Mouse (Mus musculus) Muller cell, postnatal 12 days (primary cell): ENCODE measurements around the gene Prcc.

Experiments used
- DNase-seq: peaks from one replicate; pipeline ENCODE4 v3.0.0-alpha.2; 2015; ENCODE audit errors: inconsistent ontology term

The Prcc gene

DNA sequence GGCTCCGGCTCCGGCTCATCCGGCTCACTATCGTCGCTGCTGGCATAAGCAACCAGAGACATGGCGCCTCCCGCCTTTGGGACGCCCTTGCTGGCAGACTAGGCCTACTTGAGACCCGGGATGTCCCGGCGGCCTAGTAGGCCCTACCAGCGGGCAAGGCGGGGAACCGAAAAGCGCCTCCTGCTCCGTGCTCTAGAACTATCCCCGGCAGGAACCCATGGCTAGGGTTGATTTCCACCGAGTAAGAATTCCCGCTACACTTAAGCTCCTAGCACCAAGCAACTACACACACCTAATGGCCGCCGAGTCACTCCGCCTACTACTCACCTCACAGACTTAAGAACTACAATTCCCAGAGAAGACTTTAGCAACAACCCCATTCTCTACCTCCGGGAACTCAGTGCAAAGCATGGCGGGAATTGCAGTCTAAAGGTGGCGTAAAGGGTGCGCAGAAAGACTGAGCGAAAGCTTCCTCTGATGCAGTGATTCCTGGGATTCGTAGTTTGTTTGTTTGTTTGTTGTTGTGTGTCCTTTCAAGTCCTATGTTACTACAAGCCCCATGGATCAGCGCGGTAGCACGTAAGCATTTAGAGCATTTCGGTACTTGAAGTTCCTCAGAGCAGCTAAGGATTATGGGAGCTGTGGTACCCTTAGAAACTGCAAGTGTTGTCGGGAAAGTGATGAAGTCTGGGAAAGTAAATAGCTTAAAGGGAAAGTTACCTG is at the start of gene Prcc:
Gene Prcc, minus strand, starts transcription at position 328 of the 723 bp plus-strand sequence.
- peak; percentile 99 for DNase-seq

GRCm38 (mm10) chr3:87935201-87935600 is 49.8 kb upstream of the Prcc start:
- no peak for DNase-seq

DNA sequence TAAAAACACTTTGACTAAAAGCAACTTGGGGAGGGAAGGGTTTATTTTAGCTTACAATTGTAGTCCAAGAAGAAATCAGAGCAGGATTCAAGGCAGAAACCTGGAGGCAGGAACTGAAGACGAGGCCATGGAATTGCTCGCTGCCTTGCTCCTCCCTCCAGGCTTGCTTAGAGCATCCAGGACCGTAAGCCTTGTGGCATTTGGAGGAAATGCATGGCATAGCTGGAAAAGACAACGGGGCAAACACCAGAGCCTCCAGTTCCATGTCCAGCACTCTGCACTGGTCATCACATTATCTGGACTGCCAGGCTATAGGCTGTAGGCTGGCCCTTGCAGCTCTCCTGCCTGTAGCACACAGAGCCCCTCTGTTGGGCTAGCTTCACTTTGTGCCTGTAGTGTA is 49.1 kb upstream of the Prcc start:
- DNase-seq: no peak

DNA sequence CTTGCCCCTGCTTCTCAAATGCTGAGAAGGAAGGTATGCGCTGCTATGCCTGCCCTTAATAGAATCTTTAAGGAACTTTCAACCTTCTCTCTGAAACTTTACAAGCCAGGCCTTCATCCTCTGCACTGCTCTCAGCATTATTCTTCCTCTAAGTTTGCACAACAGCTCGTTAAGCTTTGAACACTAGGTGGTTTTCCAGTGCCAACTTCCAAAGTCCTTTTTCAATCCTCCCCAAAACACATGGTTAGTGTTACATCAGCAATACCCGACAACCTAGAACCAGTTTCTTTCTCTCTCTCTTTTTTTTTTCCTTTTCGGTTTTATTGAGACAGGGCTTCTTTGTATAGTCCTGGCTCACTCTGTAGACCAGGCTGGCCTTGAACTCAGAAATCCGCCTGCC is 48.6 kb upstream of the Prcc start:
- no peak for DNase-seq

- peak; percentile 96 for DNase-seq
Observed at GRCm38 (mm10) chr3:87930078-87930795, 44.8 kb upstream of the Prcc start, which contains the start of the genes Isg20l2 and Rrnad1. Gene Isg20l2, plus strand, starts transcription at chr3:87930314. Gene Rrnad1, minus strand, starts transcription at chr3:87930717.

DNA sequence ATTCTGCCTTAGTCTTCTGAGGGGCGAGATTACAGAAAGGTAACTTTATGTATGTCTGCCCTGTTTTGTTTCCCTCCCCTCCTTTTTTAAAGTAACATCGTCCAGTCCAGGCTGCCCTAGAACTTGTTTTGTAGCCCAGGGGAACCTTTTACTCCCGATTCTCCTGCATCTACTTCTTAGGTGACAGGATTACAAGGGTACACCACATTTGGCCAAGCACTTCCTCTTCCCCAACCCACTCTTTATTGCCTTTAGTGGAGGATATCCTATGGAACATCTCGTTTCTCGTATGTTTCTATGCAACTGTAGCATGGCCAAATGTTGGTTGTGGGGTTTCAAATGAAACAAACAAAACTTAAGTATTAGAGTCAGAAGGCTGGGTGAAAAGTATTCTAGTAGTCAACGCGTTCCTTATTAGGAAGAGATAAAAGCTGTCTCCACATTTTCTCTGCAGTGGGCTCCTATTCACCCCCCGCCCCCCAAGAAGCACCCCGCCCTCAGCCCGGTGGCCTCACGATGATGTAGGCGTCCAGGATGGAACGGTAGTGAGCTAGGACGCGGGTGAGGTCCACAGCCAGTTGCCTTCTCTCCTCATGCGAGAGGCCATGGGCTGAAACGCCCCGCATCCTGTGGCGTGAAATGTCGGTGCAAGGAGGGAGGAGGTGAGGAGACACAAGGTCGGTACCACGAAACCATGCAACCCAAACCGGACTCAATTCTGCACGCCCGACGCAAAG is 44.1 kb upstream of the Prcc start:
- DNase-seq: no peak

DNA sequence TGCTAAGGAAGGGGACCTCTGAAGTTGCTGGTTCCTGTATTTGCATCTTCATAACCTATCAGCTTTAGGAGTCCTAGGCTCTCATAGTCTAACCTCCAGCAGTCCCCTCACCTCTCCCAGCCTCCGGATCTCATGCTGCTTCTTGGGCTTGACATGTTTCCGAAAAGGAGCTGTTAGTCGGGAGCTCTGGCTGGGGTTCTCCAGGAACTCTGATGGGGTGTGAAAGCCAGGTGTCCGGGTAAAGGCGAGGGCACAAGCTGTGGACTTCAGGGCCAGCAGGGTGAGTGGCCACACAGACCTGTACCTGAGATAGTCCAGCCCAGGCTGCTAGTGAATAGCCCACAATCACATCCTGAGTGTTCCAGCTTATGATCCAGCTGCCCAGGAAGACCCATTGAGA is 42.0 kb upstream of the Prcc start:
- no peak for DNase-seq

DNA sequence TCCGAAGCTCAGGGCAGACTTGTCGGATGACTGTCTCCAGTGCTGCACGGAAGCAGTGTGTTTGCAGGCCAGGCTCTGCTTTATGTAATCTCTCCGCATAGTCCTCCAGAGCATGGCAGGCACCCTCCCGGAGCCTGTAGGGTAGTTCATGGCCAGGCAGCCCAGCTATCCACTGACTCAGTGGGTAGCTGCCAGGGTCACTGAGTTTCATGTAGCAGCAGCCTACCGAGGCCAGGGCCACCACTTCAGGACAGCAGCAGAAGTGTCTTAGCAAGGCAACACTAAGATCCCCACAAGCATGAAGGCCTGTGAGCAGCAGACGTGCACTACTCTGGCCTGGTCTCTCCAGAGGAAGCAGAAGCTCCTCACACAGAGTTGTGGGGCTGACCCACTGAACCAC is 39.6 kb upstream of the Prcc start:
- no peak for DNase-seq

GRCm38 (mm10) chr3:87920270-87920943 is 35.0 kb upstream of the Prcc start:
- DNase-seq: no peak

DNA sequence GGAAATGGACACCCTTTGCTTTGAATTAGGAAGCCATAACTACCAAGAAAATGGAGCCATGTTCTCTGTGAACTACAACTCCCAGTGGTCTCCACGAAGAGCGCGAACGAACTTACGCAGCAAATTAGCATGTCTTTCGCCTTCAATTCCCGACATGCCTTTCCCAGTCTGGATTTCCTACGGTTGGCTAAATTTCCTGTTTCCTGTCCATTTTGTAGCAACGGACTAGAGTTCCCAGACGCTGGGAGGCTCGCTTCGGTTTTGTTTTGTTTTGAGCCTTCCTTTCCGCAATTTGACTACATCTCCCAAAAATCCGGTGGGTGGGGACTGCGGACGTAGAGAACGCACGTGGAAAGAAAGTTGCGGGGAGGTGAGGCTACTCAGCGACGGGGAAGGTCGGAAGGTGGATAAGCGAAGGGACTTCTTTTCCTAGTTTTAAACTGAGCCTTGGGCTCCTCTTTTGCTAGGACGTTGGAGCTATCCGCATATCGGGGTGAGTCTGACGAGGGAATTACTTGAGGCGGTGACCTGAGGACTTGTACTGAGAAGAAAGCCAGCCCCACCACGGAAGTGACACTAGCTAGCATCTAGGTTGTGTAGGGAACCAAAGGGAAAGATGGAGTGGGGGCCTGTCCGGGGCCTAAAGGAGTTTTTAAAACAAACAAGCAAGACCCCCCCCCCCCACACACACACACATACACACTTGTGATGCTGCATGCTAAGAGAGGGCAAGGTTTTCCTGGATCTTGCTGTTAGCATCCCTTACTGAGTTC is 34.1 kb upstream of the Prcc start, which contains the start of gene Mrpl24:
Gene Mrpl24, plus strand, starts transcription at position 171 of the 773 bp plus-strand sequence.
- peak; percentile 91 for DNase-seq

GRCm38 (mm10) chr3:87918551-87918950 is 33.1 kb upstream of the Prcc start:
- no peak for DNase-seq

- DNase-seq: no peak
Observed at GRCm38 (mm10) chr3:87916990-87917389, 31.6 kb upstream of the Prcc start.

DNA sequence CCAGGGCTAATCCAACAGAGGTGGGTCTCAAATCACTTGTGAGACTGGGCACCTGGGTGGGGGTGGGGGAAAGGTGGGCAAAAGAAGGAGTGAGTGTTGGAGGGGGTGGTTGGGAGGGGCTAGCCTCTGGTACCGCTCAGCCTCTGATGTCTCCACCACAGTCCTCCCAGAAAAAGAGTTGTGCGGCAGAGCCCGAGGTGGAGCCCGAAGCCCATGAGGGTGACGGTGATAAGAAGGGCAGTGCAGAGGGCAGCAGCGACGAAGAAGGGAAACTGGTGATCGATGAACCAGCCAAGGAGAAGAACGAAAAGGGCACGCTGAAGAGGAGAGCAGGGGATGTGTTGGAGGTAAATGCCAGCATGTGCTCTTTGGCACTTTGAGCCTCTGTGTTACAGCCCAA is 28.5 kb upstream of the Prcc start:
- no peak for DNase-seq

DNA sequence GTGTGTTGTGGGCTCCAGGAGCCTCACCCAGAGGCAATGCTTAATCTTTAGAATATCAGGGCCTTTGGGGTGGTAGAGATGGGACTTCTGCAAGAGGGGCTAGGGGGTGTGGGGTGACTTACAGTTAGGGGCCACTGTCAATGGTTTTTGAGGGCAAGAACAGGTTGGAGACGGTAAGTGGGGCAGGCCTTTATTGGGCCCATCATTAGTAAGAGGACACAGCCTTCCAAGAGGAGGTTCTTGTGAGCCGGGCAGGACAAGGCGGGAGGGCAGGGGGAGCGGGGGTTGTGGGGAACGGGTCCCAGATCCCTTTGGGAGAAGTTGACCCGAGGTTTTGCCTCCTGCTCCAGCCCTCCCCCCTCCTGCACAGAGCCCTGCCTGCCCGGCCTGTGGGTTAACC is 28.1 kb upstream of the Prcc start:
- DNase-seq: no peak

DNA sequence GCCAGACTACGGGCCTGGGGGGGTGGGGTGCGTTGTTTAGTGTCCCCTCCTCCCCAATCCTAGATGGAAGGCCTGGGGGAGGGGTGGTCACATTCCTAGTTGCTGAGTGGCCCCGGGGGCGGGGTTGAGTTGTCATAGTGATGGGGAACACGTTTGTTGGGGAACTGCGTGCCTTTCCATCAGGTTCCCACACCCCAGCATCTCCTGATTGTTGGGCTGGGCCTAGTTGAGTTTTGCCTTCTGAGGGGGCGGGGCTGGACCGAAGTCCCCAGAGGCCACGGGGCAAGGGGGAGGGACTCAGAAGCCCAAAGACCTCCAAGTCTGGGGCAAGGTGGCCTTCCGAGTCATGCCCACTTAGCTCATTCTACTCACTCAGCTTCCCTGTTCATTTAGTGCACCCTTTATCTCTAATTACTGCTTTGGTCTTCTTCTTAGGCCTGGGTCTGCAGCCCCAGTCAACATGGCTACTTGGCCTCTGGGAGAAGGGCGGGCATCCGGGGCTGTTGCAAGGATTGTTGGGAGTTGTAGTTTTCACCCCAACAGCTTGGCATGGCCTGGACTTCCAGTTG is 25.2 kb upstream of the Prcc start:
- DNase-seq: peak; percentile 100

- peak; percentile 69 for DNase-seq
Observed at GRCm38 (mm10) chr3:87909874-87910273, 24.5 kb upstream of the Prcc start.

DNA sequence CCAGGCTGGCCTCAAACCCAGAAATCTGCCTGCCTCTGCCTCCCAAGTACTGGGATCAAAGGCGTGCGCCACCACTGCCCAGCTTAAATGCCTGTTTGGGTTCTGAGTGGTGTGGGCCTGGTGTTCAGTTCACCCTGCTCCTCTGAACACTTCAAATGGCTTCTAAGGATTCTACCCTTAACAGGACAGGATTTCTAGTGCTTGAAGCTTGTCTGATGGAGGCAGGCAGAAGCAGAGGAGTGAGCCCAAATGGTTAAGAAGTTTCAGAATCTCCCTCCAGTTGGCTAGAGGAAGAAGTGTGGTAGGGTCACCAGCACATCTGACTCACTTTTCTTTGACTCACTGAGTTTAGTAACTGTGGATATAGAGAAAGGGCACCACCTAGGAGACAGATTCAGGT is 24.0 kb upstream of the Prcc start:
- DNase-seq: no peak

DNA sequence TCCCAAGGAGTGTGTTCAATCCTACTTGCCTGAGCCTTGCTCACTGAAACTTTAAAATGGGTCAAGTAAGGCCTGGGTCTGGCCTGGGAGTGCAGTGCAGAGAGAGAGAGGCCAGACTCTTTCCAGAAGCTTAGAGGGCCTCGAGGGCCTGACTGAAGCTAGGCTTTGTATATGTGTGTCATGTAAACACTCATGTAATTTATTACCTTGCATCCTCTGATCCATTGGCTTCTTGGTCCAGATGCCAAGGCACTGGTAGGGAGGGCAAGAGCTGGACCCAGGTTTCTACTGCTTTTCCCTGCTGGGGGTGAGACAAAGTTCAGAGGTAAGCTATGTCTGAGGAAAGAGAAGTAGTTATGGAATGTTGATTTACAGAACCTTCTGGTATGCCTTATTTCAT is 22.5 kb upstream of the Prcc start:
- DNase-seq: no peak

GRCm38 (mm10) chr3:87906981-87907857 is 21.8 kb upstream of the Prcc start:
- DNase-seq: peak; percentile 60

DNA sequence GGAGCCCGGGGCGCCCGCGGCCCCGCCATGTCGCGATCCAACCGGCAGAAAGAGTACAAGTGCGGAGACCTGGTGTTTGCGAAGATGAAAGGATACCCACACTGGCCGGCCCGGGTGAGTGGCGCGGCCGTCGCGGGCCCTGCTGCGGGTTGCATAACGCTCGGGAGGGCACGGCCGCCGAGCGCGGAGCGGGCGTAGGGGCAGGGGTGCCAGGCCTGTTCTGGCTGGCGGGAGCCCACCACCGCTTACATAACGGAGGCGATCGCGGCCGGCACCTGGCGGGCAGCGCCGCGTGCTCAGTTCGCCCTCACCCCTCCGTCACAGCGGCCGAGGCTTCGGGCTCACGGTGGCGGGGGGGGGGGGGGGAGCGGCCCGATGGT is 21.2 kb upstream of the Prcc start:
- peak; percentile 77 for DNase-seq
